Mouse (Mus musculus): ENCODE measurements around the gene Prrc2b.

The Prrc2b gene

GRCm38 (mm10) chr2:32150924-32151659 is at the start of gene Prrc2b:
Gene Prrc2b, plus strand, starts transcription at chr2:32151082.
- DNase-seq: peak; percentile 62

GRCm38 (mm10) chr2:32102944-32103343 is 47.9 kb upstream of the Prrc2b start:
- DNase-seq: no peak

GRCm38 (mm10) chr2:32103557-32103956 is 47.3 kb upstream of the Prrc2b start:
- no peak for DNase-seq

- no peak for DNase-seq
These were observed 46.8 kb upstream of the Prrc2b start for GRCm38 (mm10) chr2:32104122-32104521.

- no peak for DNase-seq
These were observed 45.6 kb upstream of the Prrc2b start for GRCm38 (mm10) chr2:32105117-32105913.

- no peak for DNase-seq
These were observed 45.0 kb upstream of the Prrc2b start for GRCm38 (mm10) chr2:32105930-32106329.

- DNase-seq: no peak
These were observed 39.6 kb upstream of the Prrc2b start for GRCm38 (mm10) chr2:32111268-32111667.

DNA sequence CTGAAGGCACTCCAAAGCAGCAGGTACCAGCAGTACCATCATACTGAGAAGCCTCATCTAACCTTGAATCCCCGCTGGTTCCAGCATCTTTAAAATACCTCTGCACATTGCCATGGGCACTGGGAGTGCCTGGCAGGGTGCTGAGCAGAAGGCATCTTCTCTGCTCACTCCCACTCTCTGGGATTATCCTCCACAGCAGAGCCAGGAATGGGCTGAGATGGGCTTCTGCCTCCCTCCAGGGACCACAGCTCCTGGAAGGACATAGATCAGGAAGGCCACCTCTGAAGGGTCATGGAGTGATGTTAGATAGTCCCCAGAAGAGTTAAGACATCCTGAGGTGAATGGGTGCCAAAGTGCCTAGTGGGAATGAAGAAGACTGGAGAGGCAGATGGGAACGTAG is 38.3 kb upstream of the Prrc2b start:
- DNase-seq: no peak

DNA sequence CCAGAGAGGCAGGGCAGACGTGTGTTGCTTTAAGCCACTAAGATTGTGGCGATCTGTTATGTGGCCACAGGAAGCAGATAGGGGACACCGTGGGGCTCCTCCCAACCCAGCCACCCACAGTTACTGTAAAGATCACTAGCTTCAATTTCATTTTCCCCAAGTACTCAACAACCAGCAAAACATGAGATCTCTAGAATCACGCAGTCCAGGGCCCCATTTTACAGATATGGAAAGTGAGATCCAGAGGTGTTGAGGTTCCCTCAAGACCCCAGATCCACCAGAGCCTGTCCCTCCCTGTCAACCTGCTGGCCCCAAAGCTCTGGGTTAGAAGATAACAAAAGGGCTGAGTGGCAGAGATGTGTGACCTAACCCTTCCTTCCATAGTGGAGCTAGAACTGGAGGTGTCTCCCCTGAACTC is 35.0 kb upstream of the Prrc2b start:
- DNase-seq: no peak

DNA sequence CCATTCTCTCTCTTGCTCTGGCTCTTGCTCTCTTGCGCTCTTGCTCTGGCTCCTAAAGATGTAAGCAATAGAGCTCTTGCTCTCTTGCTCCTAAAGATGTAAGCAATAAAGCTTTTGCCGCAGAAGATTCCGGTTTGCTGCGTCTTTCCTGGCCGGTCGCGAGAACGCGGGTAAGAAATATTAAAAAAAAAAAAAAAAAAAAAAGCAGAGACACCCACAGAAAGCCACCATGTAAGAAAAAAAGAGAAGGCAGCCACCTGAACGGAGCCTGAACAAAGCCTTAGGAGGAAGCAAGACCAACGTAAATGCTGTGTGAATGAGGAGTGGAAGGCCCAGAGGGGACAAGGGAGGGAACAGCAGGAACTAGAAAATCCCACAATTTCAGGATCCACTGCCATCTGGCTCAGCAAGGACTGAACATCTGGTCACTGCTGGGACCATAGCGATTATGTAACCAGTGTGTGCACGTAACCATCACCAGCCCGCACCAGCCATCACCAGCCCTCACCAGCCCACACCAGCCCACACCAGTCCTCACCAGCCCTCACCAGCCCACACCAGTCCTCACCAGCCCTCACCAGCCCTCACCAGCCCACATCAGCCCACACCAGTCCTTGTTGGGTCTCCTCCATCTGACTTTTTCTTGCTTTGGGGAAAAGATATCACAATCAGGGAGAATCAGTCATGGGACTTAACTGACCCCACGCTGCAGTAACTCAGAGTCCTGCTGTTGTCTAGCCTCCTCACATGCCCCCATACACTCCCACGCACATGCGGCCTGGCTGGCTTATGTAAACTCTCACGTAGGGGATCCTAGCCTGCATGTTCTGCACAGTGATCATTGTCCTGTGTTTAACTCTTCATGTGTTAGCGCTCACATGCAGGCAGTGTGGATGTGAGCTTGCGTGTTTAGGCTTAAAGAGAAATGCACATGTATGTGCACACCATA is 30.8 kb upstream of the Prrc2b start:
- no peak for DNase-seq

DNA sequence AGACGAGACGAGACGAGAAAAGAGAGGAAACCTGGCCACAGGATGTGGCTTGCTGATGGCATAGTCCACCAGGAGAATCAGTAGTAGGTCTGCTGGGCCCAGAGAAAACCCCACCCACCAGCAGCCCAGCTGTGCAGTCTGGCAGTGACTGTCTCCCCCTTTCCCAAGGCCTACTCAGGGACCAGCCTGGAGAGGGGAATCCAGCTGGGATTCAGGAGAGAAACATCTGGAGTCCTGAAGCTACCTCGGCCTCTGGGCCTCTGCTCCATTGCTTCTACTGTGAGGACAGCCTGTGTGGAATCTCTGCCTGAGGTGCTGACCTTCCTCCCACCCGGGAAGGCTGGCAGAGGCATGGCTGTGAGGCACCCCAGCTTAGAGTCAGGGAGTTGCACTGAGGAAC is 29.7 kb upstream of the Prrc2b start:
- no peak for DNase-seq

DNA sequence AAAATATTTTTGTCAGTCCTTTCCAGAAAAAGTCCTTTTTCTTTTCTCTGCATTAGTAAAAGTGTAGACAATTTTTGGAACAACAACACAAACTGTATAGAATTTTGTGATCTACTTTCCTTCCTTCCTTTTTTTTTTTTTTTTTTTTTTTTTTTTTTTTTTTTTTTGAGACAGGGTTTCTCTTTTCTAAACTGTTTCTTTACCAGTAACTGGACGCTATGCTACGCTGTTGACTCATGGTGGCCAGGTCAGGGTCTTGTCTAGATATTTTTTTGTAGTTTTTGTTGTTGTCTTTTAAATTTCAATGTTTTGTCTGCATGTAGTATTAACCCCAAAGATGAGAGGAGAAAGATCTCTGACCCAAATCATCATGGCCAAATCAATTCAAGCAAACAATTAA is 29.1 kb upstream of the Prrc2b start:
- DNase-seq: no peak

- DNase-seq: no peak
These were observed 23.0 kb upstream of the Prrc2b start for GRCm38 (mm10) chr2:32127653-32128535.

DNA sequence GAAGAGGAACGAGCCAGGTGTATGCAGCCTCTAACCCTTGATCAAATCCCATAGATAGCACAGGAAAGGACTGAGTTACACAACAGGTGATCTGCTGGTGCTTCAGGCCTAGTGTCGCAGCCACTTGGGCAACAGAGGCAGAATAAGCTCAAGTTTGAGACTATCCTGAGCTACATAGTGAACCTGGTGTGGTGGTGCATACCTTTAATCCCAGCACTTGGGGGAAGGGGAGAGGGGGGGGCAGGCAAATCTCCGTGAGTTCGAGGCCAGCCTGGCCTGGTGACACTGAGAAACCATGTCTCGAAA is 22.4 kb upstream of the Prrc2b start:
- DNase-seq: no peak

- no peak for DNase-seq
These were observed 21.4 kb upstream of the Prrc2b start for GRCm38 (mm10) chr2:32129383-32130074.

GRCm38 (mm10) chr2:32130435-32130834 is 20.4 kb upstream of the Prrc2b start:
- DNase-seq: no peak

GRCm38 (mm10) chr2:32131205-32131834 is 19.6 kb upstream of the Prrc2b start:
- DNase-seq: no peak

DNA sequence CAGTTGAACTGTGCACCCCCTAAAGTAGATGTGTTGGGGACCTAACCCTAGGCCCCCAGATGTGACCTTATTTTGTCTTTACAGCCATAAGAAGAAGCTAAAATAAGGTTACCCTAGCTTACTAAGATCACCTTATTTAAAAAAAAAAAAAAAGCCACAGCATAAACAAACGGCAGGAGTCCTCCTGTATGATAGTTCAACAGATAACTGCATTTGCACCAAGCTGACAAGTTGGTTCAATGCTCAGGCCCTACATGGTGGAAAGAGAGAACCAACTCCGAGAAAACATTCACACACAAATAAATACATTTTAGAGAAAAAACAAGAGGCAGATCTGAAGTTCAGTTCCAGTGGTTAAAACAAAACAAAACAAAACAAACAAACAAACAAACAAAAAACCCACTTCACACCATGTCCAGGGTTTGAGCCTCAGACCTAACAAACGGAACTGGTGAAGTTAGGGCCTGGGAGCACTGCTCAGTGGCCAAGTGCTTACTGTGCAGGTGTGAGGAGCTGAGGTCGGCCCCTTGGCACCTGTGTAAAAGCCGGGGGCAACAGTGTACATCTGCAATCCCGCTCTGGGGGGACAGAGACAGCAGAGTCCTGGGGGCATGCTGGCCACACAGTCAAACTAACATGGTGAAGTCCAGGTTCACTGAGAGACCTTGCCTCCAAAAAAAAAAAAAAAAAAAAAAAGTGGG is 18.9 kb upstream of the Prrc2b start:
- no peak for DNase-seq

GRCm38 (mm10) chr2:32132567-32132992 is 18.3 kb upstream of the Prrc2b start:
- DNase-seq: no peak

GRCm38 (mm10) chr2:32134039-32134438 is 16.8 kb upstream of the Prrc2b start:
- DNase-seq: peak; percentile 93

All from cerebellum, adult 11 months (tissue).